In genomic region chr2:181216037-181216436, GRCm38 (mm10) we compare ENCODE assay signal across 28 mouse cellular contexts. TPM values are rescaled to one million over a fixed set of nuclear protein-coding genes. Genes with fewer than 3 reads are reported as not detected.
DNase-seq lines count a peak whose midpoint lies in the region; ATAC-seq lines count a peak whose summit lies in the region.
"Had no signal": no experiment of that assay in that cellular context is flagged by ENCODE, and none has a peak within 500 bp of the region (broad histone marks: within the 10 kb centered on the region; RNA-seq: fewer than 3 reads in every experiment).

No protein-coding gene starts in this region.

- ATAC-seq in liver, embryonic 13.5 days (ENCODE audit: low read depth) = peak; percentile 29; the same call in 1 of the 2 replicates
- ATAC-seq in erythroid progenitor cell, adult 5-6 weeks (replicated peaks; ENCODE audit: low FRiP score, poor library complexity, severe bottlenecking) = peak; percentile 39; the same call in 1 of the 2 replicates
- ATAC-seq in liver, embryonic 15.5 days (ENCODE audit: insufficient read depth) = peak; percentile 51
- ATAC-seq: forebrain, embryonic 13.5 days; forebrain, embryonic 15.5 days had no signal

- H3K4me3 ChIP-seq in liver, embryonic 13.5 days (replicated peaks) = no peak overlapping the region
- H3K4me3 ChIP-seq in liver, embryonic 15.5 days (replicated peaks) = no peak overlapping the region
- H3K4me3 ChIP-seq: embryonic facial prominence, embryonic 13.5 days; embryonic facial prominence, embryonic 15.5 days; erythroblast, embryonic 14.5 days; forebrain, embryonic 13.5 days; forebrain, embryonic 15.5 days had no signal

- peaks cover 50% of the 10 kb centered on the region for H3K4me1 ChIP-seq in liver, embryonic 13.5 days (replicated peaks)
- H3K4me1 ChIP-seq in liver, embryonic 15.5 days (replicated peaks) = peaks cover 55% of the 10 kb centered on the region

- intact Hi-C loops in gastrocnemius, postnatal 36 days (cut with DNase I) = no loop called here

- peak overlapping the region; percentile 13; the same call in 1 of the 2 replicates for H3K9ac ChIP-seq in liver, embryonic 13.5 days
- H3K9ac ChIP-seq in liver, embryonic 15.5 days = no peak overlapping the region
- H3K9ac ChIP-seq: embryonic facial prominence, embryonic 13.5 days; embryonic facial prominence, embryonic 15.5 days; forebrain, embryonic 13.5 days; forebrain, embryonic 15.5 days had no signal

- H3K4me2 ChIP-seq in liver, embryonic 13.5 days = no peak overlapping the region
- H3K4me2 ChIP-seq in liver, embryonic 15.5 days = no peak overlapping the region
- H3K4me2 ChIP-seq: embryonic facial prominence, embryonic 13.5 days; embryonic facial prominence, embryonic 15.5 days; forebrain, embryonic 13.5 days; forebrain, embryonic 15.5 days had no signal

- no peaks in the 10 kb centered on the region for H3K36me3 ChIP-seq in liver, embryonic 13.5 days
- H3K36me3 ChIP-seq in liver, embryonic 15.5 days (replicated peaks) = no peaks in the 10 kb centered on the region
- H3K36me3 ChIP-seq: embryonic facial prominence, embryonic 13.5 days; embryonic facial prominence, embryonic 15.5 days; forebrain, embryonic 15.5 days had no signal

- WGBS in liver, embryonic 13.5 days (ENCODE audit: insufficient replicate concordance) = 57% methylated on average over 6 of the region's 6 CpGs
- WGBS in liver, embryonic 15.5 days (ENCODE audit: insufficient replicate concordance) = 53% methylated on average over 6 of the region's 6 CpGs

- H3K27ac ChIP-seq in liver, embryonic 13.5 days = no peak overlapping the region
- no peak overlapping the region for H3K27ac ChIP-seq in liver, embryonic 15.5 days (replicated peaks)
- H3K27ac ChIP-seq: embryonic facial prominence, embryonic 13.5 days; embryonic facial prominence, embryonic 15.5 days; forebrain, embryonic 13.5 days; forebrain, embryonic 15.5 days had no signal

- H3K9me3 ChIP-seq in liver, embryonic 13.5 days (replicated peaks) = no peaks in the 10 kb centered on the region
- no peaks in the 10 kb centered on the region for H3K9me3 ChIP-seq in liver, embryonic 15.5 days (replicated peaks)
- H3K9me3 ChIP-seq: embryonic facial prominence, embryonic 13.5 days; embryonic facial prominence, embryonic 15.5 days; forebrain, embryonic 13.5 days; forebrain, embryonic 15.5 days had no signal

- peaks cover 67% of the 10 kb centered on the region for H3K27me3 ChIP-seq in liver, embryonic 13.5 days
- peaks cover 67% of the 10 kb centered on the region for H3K27me3 ChIP-seq in liver, embryonic 15.5 days

- DNase-seq in liver, embryonic 13.5 days = no peak
- DNase-seq in liver = no peak
- DNase-seq in gastrocnemius, postnatal 36 days = no peak
- DNase-seq in layer of hippocampus, adult 18-20 months (ENCODE audit: low spot score in 2 of 2) = no peak
- DNase-seq: adrenal gland, adult 2 months; adrenal gland, postnatal 10 days; adrenal gland, postnatal 25 days; cerebellum, adult 11 months; cerebellum, adult 18-20 months; cerebellum, adult 8-10 months; cerebellum, adult 9-11 months; cerebellum, postnatal 14 days; cerebellum, postnatal 36 days; embryo, embryonic 11 days had no signal

RNA-seq across cellular contexts. Expression of gene Srms, which starts 3.1 kb away (rescaled TPM):
- 0.08 and 0.12 TPM in 2 replicates for polyA plus RNA-seq in liver, embryonic 13.5 days (2015; fragmentation: Nextera tagmentation; extraction: Ambion mirVana)
- total RNA-seq in erythroid progenitor cell, adult 5-6 weeks (2015; ENCODE audit: low replicate concordance) = not detected in 2 replicates
- total RNA-seq in erythroid progenitor cell, adult 5-6 weeks (2017; ENCODE audit: low replicate concordance) = 0.77 TPM in 1 of 2 replicates, not detected in the other
- 0.32 and 0.44 TPM in 2 replicates for polyA plus RNA-seq in liver, embryonic 15.5 days (2015; fragmentation: Nextera tagmentation; extraction: Ambion mirVana)
- under 1 TPM; 0.22 to 0.38 TPM for total RNA-seq in gastrocnemius, postnatal 36 days (2021)
- total RNA-seq in layer of hippocampus, adult 18-20 months (2021) = under 1 TPM; 0.15 to 0.40 TPM
- total RNA-seq: common myeloid progenitor, adult 5-6 weeks; MEL had no signal
- polyA plus RNA-seq: C2C12; embryonic facial prominence, embryonic 11.5 days; embryonic facial prominence, embryonic 13.5 days had no signal

RNA-seq across cellular contexts. Expression of gene Fndc11, which starts 3.8 kb away (rescaled TPM):
- polyA plus RNA-seq in liver, embryonic 13.5 days (2015; fragmentation: Nextera tagmentation; extraction: Ambion mirVana) = 0.15 TPM in 1 of 2 replicates, not detected in the other
- total RNA-seq in erythroid progenitor cell, adult 5-6 weeks (2015; ENCODE audit: low replicate concordance) = 2.5 TPM in 1 of 2 replicates, not detected in the other
- total RNA-seq in erythroid progenitor cell, adult 5-6 weeks (2017; ENCODE audit: low replicate concordance) = not detected in 2 replicates
- 0.17 and 0.26 TPM in 2 replicates for polyA plus RNA-seq in liver, embryonic 15.5 days (2015; fragmentation: Nextera tagmentation; extraction: Ambion mirVana)
- not detected for total RNA-seq in gastrocnemius, postnatal 36 days (2021)
- total RNA-seq in layer of hippocampus, adult 18-20 months (2021) = under 1 TPM in 1 of 2 experiments, not detected in 1; 0.22 TPM
- total RNA-seq: common myeloid progenitor, adult 5-6 weeks; ES-E14; MEL had no signal
- polyA plus RNA-seq: C2C12; embryonic facial prominence, embryonic 11.5 days; embryonic facial prominence, embryonic 13.5 days; forebrain, embryonic 11.5 days; forebrain, embryonic 15.5 days had no signal

RNA-seq across cellular contexts. Expression of gene Ptk6, which starts 13.4 kb away (rescaled TPM):
- polyA plus RNA-seq in liver, embryonic 13.5 days (2015; fragmentation: Nextera tagmentation; extraction: Ambion mirVana) = 0.02 and 0.03 TPM in 2 replicates
- total RNA-seq in erythroid progenitor cell, adult 5-6 weeks (2015; ENCODE audit: low replicate concordance) = not detected in 2 replicates
- not detected in 2 replicates for total RNA-seq in erythroid progenitor cell, adult 5-6 weeks (2017; ENCODE audit: low replicate concordance)
- 0.14 and 0.21 TPM in 2 replicates for polyA plus RNA-seq in liver, embryonic 15.5 days (2015; fragmentation: Nextera tagmentation; extraction: Ambion mirVana)
- total RNA-seq in gastrocnemius, postnatal 36 days (2021) = not detected
- not detected for total RNA-seq in layer of hippocampus, adult 18-20 months (2021)
- total RNA-seq: adrenal gland, postnatal 25 days; adrenal gland, postnatal 4 days; common myeloid progenitor, adult 5-6 weeks; MEL had no signal
- polyA plus RNA-seq: C2C12; embryonic facial prominence, embryonic 11.5 days; embryonic facial prominence, embryonic 13.5 days; erythroblast, embryonic 14.5 days; forebrain, embryonic 11.5 days; forebrain, embryonic 13.5 days; forebrain, embryonic 15.5 days had no signal

RNA-seq across cellular contexts. Expression of gene Helz2, which starts 25.8 kb away (rescaled TPM):
- polyA plus RNA-seq in liver, embryonic 13.5 days (2015; fragmentation: Nextera tagmentation; extraction: Ambion mirVana) = 1.3 and 1.5 TPM in 2 replicates
- total RNA-seq in erythroid progenitor cell, adult 5-6 weeks (2015; ENCODE audit: low replicate concordance) = 15.1 and 15.5 TPM in 2 replicates
- 10.1 and 15.4 TPM in 2 replicates for total RNA-seq in erythroid progenitor cell, adult 5-6 weeks (2017; ENCODE audit: low replicate concordance)
- polyA plus RNA-seq in liver, embryonic 15.5 days (2015; fragmentation: Nextera tagmentation; extraction: Ambion mirVana) = 2.3 and 2.6 TPM in 2 replicates
- total RNA-seq in gastrocnemius, postnatal 36 days (2021) = 1 to 10 TPM; 2.7 to 3.3 TPM
- total RNA-seq in layer of hippocampus, adult 18-20 months (2021) = 1 to 10 TPM; 1.9 to 2.5 TPM

RNA-seq across cellular contexts. Expression of gene Ppdpf, which starts 29.0 kb away (rescaled TPM):
- polyA plus RNA-seq in liver, embryonic 13.5 days (2015; fragmentation: Nextera tagmentation; extraction: Ambion mirVana) = 92.8 and 101 TPM in 2 replicates
- total RNA-seq in erythroid progenitor cell, adult 5-6 weeks (2015; ENCODE audit: low replicate concordance) = 80.4 and 90.5 TPM in 2 replicates
- total RNA-seq in erythroid progenitor cell, adult 5-6 weeks (2017; ENCODE audit: low replicate concordance) = 24.1 and 26.0 TPM in 2 replicates
- 95.8 and 96.4 TPM in 2 replicates for polyA plus RNA-seq in liver, embryonic 15.5 days (2015; fragmentation: Nextera tagmentation; extraction: Ambion mirVana)
- 10 to 100 TPM; 40.4 to 45.1 TPM for total RNA-seq in gastrocnemius, postnatal 36 days (2021)
- 10 to 100 TPM; 84.9 to 85.1 TPM for total RNA-seq in layer of hippocampus, adult 18-20 months (2021)
